Mouse (Mus musculus): ENCODE results near the gene Bicc1.
A peak's percentile ranks its signal among the peaks of the same experiment; 100 is the strongest.
"Not testable (repeated sequence)": the region's sequence is repeated elsewhere in the genome, so short reads cannot be mapped to it uniquely, and the experiment has no call there.

Bicc1 gene

GRCm38 (mm10) chr10:70987396-70987795 is 172.1 kb downstream of the Bicc1 start:
- DNase-seq: no peak

- DNase-seq: no peak
These were observed 176.3 kb downstream of the Bicc1 start for GRCm38 (mm10) chr10:70983036-70983670.

GRCm38 (mm10) chr10:70982156-70982555 is 177.3 kb downstream of the Bicc1 start:
- no peak for DNase-seq

- DNase-seq: no peak
These were observed 179.8 kb downstream of the Bicc1 start for GRCm38 (mm10) chr10:70979657-70980056.

DNA sequence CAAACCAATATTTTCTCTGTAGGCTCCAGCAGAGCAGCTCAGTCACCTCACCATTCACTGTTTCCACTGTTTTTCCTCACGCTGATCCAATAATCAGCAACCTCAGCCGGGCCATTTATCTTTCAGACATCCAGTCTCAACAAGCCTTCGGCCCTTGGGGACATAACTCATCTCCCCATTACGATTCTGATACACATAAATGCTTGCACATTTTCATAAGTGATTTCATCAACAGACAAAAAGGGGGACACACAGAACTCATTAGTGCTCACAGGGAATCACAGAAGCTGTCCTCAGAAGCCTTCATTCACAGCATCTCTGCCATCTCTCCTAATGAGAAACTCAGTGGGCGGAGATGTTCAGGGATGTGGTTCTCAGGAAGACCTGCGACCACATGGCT is 182.4 kb downstream of the Bicc1 start:
- DNase-seq: no peak

GRCm38 (mm10) chr10:70976633-70977032 is 182.9 kb downstream of the Bicc1 start:
- no peak for DNase-seq

DNA sequence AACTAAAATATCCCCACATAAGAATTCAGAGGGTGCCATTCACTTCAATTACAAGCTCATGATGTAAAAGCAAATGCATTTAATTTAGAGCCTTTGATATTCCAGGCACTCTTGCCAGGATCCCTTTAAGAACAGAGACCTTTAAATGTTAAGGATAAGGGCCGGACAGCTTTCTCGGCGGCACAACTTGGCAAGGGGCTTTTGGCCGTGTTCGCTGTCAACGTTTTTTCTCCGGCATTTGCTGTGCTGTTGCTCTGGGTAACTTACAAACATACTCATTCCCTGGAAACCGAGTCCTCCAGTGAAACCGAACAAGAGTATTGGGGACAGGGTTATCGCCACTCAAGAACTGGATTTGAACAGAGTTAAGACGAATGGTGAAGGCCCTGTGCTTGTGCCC is 188.3 kb downstream of the Bicc1 start:
- no peak for DNase-seq

- no peak for DNase-seq
These were observed 190.4 kb downstream of the Bicc1 start for GRCm38 (mm10) chr10:70968848-70969683.

- peak; percentile 75 for DNase-seq
These were observed 192.7 kb downstream of the Bicc1 start for GRCm38 (mm10) chr10:70966642-70967345.

DNA sequence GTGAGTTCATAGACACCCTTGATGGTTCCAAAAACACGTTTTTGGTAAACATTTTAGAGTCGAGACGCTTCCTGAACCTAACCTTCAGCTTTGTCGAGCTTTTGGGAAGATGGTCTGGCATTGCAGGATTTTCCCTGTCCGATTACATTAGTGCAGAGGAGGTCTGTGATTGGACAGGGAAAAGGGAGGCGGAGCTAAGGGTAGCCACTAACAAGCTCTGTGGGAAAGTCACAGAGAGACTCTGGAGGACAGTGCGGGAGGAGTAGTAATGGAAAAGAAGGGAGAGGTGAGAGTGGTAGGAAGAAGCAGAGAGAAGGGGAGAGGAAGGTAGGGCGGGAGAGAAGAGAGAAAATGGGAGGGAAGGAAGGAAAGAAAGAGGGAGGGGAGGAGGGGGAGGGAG is 194.8 kb downstream of the Bicc1 start:
- no peak for DNase-seq

DNA sequence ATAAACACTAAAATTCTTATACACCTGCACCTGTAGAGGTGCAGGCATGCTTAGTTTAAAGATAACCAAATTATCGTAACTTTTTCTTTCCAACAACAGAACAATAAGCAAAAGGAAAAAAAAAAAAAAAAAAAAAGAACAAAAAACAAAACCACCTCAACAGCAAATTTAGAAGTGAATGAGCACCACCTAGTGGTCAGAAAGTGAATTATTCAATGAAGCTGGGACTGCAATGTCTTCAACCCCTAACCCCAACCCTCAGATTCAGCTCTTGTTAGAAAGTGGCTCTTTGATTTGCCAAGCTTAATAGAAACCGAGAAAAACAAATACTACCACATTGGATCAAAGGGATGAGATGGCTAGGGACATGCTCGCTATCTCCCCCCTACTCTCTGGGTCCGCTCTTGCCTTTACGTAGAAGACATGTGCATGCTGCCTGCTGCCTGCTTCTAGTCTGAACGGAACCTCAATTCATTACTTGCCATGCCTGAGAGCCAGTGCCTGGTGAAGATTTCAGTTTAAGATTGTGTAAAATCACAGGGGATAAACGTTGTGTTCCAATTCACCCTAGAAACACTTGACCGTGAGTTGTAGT is 195.8 kb downstream of the Bicc1 start:
- peak; percentile 72 for DNase-seq

DNA sequence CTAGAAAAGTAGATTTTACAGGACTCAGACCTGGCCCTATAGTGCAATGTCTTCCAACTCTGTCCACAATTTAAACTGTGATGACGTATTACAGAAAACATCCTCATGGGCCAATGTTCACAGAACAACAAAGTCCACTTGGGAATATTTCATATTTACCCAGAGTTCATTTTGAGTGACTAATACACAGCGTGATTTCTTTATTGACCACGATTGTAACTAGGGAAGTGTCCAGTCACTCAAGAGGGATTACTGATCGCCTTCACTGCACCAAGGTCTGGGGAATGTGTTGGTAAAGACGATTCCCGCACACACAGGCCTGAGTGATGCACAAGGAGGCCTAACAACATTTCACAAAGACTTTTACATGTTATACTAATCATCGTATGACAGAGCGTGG is 197.9 kb downstream of the Bicc1 start:
- DNase-seq: no peak

GRCm38 (mm10) chr10:70960396-70960795 is 199.1 kb downstream of the Bicc1 start:
- not testable (repeated sequence) for DNase-seq

GRCm38 (mm10) chr10:70952770-70953147 is 206.7 kb downstream of the Bicc1 start:
- no peak for DNase-seq

GRCm38 (mm10) chr10:70952056-70952769 is 207.3 kb downstream of the Bicc1 start:
- no peak for DNase-seq

DNA sequence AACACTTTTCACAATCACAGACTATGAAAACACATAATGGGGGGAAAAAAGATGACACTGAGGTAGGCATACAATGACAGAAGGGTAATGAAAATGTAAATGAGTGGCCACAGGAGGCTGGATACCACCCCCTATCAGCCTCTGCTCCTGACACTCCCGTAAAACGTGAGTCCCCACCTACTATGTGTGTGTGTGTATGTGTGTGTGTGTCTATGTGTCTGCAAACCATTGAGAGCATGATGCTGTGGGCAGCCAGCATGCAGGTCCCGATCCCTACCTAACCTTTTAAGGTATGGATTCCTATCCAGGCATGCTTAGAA is 209.4 kb downstream of the Bicc1 start:
- no peak for DNase-seq

DNA sequence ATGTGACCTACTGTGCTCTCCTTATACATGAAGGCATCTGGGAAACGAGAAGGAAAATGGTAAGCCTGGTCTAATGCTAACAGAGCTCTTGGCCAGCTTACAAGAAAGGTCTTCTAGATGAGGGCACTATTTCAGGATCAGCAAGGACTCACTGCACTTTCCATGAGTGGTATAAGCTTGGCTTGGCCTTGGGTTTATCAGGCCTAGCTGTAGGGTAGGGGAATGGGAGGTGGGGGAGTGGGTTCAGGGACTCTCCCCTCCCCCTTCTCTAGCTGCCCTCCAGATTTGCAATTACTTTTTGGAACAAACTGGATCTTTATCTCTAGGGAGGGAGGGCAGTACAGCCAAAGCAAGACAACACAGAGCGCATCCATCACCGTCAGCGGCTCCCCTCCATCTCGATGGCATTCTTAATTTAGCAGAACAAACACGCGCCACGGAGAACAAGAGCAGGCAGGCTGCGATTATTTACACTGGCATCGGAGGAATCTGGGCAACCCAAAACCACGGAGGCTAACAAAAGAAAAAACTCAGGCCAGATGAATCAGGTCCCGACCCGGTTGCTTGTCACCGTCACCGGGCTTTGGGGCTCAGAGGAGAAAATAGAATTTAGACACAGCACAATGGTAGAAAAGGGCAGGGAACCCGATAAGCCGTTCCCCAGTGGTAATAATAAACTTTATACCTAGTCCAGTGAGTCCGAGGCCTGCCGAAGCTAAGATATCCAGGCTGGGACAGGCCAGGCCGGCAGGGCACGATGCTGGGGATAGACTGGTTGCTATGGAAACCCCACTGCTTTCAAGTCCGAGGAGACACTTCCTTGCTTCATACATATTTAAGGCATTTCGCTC is 210.0 kb downstream of the Bicc1 start:
- DNase-seq: no peak

- no peak for DNase-seq
These were observed 211.2 kb downstream of the Bicc1 start for GRCm38 (mm10) chr10:70948276-70948675.

DNA sequence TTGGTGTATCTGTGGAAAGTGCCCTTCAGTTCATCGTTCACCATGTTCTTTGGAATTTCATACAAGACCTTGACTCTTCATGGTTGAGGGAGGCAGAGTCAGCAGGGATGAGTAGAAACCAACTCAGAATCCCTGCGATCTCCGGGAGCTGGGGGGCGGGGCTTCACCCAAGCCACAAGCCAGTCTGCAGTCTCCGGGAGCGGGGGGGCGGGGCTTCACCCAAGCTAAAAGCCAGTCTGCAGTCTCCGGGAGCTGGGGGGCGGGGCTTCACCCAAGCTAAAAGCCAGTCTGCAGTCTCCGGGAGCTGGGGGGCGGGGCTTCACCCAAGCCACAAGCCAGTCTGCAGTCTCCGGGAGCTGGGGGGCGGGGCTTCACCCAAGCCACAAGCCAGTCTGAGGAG is 213.4 kb downstream of the Bicc1 start:
- DNase-seq: not testable (repeated sequence)

DNA sequence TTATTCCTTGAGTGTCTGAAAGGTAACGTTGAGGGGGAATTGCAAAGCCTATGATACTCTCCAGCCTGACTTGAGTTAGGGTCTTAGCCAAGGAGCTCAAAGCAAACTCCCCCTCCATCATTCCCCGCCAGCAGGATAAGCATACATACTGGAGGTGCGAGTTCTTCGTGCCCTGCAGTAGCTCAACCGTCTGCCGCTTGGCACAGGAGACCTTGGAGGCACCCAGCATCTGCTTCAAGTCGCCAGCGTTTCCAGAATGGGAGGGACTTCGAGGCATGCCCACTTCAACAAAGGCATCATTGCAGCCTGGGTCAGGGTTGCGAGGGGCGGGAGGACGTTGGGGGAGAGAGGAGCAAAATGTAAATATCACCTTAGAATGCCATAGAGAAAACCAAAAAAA is 214.4 kb downstream of the Bicc1 start:
- no peak for DNase-seq

DNA sequence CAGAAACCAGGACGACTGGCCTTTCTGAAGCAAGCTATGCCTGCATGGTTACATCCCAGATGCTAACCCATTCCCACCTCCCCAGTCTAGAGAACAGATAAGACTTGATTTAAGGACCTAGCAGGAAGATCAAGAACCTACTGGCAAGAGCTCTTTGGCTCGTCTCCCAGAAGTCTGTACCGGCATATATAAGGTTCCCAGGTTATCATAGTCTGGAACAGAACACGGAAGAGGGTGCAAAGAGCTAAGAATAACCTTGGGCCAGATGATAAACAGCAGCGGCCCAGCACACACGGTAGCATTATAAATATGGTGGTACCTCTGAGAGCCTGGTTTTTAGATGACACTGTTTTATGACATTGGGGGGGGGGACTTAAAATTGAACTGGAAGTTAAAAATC is 217.9 kb downstream of the Bicc1 start:
- DNase-seq: no peak

DNA sequence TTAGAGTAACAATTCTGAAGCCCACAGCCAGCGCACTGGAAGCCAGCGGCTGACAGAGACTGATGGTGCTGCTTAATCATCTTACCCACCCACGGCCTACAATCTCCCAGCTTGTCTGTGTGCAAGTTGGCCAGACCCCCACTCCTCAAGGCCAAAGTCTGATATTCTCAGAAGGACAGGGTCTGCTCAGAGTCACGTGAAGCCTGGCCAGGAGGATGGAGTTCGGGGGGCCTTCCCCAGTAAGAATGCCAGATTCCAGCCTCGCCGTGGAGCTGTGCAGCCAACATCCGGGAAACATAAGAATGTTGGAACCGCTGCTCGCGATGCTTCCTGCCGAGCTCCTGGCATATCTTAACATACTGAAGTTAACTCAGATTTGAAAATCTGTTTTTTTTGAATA is 219.7 kb downstream of the Bicc1 start:
- peak; percentile 9 for DNase-seq
